8 mouse cellular contexts compared by ENCODE assay signal in the genomic region with DNA sequence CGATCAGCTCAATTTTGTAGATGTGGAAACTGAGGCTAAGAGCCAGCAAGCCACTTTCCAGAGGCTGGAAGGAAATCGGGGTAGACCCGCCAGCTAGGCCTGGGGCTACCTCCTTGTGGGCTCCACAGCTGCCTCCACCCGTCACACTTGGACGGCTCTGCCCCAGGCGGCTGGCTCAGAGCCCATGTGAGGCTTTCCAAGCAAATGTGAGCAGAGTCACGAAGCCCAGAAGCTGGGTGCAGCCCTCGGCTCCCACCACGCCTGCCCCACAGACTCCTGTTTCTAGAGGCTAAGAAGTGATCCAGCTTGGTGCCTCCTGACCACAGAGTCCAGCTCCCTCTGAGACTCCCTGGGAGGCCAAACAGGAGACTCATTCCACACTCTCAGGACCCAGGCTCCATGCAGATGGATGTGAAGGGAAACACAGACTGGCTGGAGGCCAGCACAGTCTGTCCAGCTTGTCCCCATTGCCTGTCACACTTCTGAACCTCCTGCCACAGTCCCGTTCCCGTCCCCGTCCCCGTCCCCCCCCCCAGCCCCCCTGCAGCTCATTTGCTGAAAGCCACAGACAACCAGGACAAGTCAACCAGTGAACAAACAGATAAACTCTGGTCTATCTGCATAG. TPM values are rescaled to one million over a fixed set of nuclear protein-coding genes. Genes with fewer than 3 reads are reported as not detected.
DNase-seq lines count a peak whose midpoint lies in the region; ATAC-seq and TF ChIP-seq lines count a peak whose summit lies in the region.

No protein-coding gene starts in this region.

- H3K27me3 ChIP-seq in hindbrain, embryonic 14.5 days (ENCODE audit: control insufficient read depth, insufficient read depth, low read length) = peaks cover 8% of the 10 kb centered on the region; the same call in 1 of the 2 replicates
- H3K27me3 ChIP-seq in limb, embryonic 13.5 days = no peaks in the 10 kb centered on the region
- no peaks in the 10 kb centered on the region for H3K27me3 ChIP-seq in myocyte (ENCODE audit: control insufficient read depth, insufficient read depth, insufficient read length)

- ATAC-seq in hindbrain, embryonic 14.5 days (ENCODE audit: low FRiP score) = peak; percentile 63; the same call in 1 of the 2 replicates
- ATAC-seq in limb, embryonic 13.5 days (ENCODE audit: low FRiP score, low read depth) = peak; percentile 68

- H3ac ChIP-seq in myocyte (ENCODE audit: control insufficient read depth, insufficient read length) = no peak overlapping the region

- no peaks in the 10 kb centered on the region for H3K9me3 ChIP-seq in hindbrain, embryonic 14.5 days (ENCODE audit: control insufficient read depth, low read length)
- no peaks in the 10 kb centered on the region for H3K9me3 ChIP-seq in limb, embryonic 13.5 days

- no peak overlapping the region; the same call in 1 of the 2 replicates for H3K4me2 ChIP-seq in hindbrain, embryonic 14.5 days (replicated peaks)
- H3K4me2 ChIP-seq in limb, embryonic 13.5 days (replicated peaks) = peak overlapping the region; percentile 33
- peak overlapping the region; percentile 90 for H3K4me2 ChIP-seq in myocyte (ENCODE audit: low read depth)

- peaks cover 81% of the 10 kb centered on the region for H3K79me2 ChIP-seq in myocyte (ENCODE audit: control insufficient read depth, insufficient read depth)

- no peaks in the 10 kb centered on the region for H3K36me3 ChIP-seq in hindbrain, embryonic 14.5 days (replicated peaks; ENCODE audit: control insufficient read depth, insufficient read depth)
- no peaks in the 10 kb centered on the region for H3K36me3 ChIP-seq in limb, embryonic 13.5 days
- no peaks in the 10 kb centered on the region for H3K36me3 ChIP-seq in myocyte (ENCODE audit: control insufficient read depth, insufficient read depth)

- H3K9ac ChIP-seq in hindbrain, embryonic 14.5 days = no peak overlapping the region
- H3K9ac ChIP-seq in limb, embryonic 13.5 days = peak overlapping the region; percentile 26

- 30% methylated on average over 13 of the region's 13 CpGs for WGBS in hindbrain, embryonic 14.5 days
- 42% methylated on average over 13 of the region's 13 CpGs for WGBS in limb, embryonic 13.5 days

- H3K4me3 ChIP-seq in hindbrain, embryonic 14.5 days (replicated peaks; ENCODE audit: low read length) = no peak overlapping the region
- H3K4me3 ChIP-seq in limb, embryonic 13.5 days = no peak overlapping the region
- H3K4me3 ChIP-seq in myocyte = no peak overlapping the region

- peak; percentile 8 for DNase-seq in embryo, embryonic 11 days
- DNase-seq in embryo, embryonic 10.5 days (ENCODE audit: low spot score) = no peak
- DNase-seq in adrenal gland, postnatal 36 days = peak; percentile 89 to 90
- peak; percentile 86 to 91 for DNase-seq in gastrocnemius, adult 8-10 months (ENCODE audit: low spot score in 2 of 2)
- peak; percentile 66 for DNase-seq in hindbrain, embryonic 14.5 days (ENCODE audit: low spot score)
- DNase-seq in thymus, postnatal 4 days = no peak

- peaks cover 25% of the 10 kb centered on the region for H3K4me1 ChIP-seq in hindbrain, embryonic 14.5 days (replicated peaks; ENCODE audit: control insufficient read depth, insufficient read depth, low read length)
- H3K4me1 ChIP-seq in limb, embryonic 13.5 days = peaks cover 58% of the 10 kb centered on the region

- peak overlapping the region; percentile 59 for H3K27ac ChIP-seq in hindbrain, embryonic 14.5 days
- H3K27ac ChIP-seq in limb, embryonic 13.5 days = peak overlapping the region; percentile 56

- no peak for TF ChIP-seq POLR2A in myocyte (IDR thresholded peaks at IDR 0.05; ENCODE audit: insufficient read length, low read depth)

TF ChIP-seq in myocyte, 11 proteins besides CTCF, POLR2A, EP300 and RAD21:
- TF ChIP-seq USF1 (IDR thresholded peaks at IDR 0.05; ENCODE audit: low read depth) = no peak
- peak; percentile 52 for TF ChIP-seq TCF12 (IDR thresholded peaks at IDR 0.05; ENCODE audit: insufficient read depth, poor library complexity, severe bottlenecking)
- TF ChIP-seq TCF3 (IDR thresholded peaks at IDR 0.05; ENCODE audit: insufficient read length, low read depth) = peak; percentile 87
- peak; percentile 40 to 85 (median 42) for TF ChIP-seq MYOG (IDR thresholded peaks at IDR 0.05; ENCODE audit: control insufficient read depth in 1 of 3, insufficient read depth in 1 of 3, insufficient read length in 2 of 3, low read depth in 2 of 3)
- no peak for TF ChIP-seq REST (IDR thresholded peaks at IDR 0.05; ENCODE audit: insufficient read depth, insufficient read length)
- peak; percentile 59 to 99 (median 98) for TF ChIP-seq MYOD1 (IDR thresholded peaks at IDR 0.05; ENCODE audit: control insufficient read depth in 1 of 3, insufficient read length in 2 of 3, low read depth in 2 of 3)
TF ChIP-seq in myocyte: peak in this region for 4.

RNA-seq across cellular contexts. Expression of gene Lrp5, which starts 4.9 kb away (rescaled TPM):
- 100 to 1,000 TPM in 1 of 2 experiments, 10 to 100 TPM in 1; 95.6 to 154 TPM for total RNA-seq in adrenal gland, postnatal 36 days (2021)
- total RNA-seq in gastrocnemius, adult 8-10 months (2022) = 10 to 100 TPM; 18.5 to 23.0 (median 19.6) TPM
- 1.4 and 1.8 TPM in 2 replicates for polyA plus RNA-seq in hindbrain, embryonic 14.5 days (2014; fragmentation: Nextera tagmentation; extraction: Ambion mirVana)
- 7.1 and 7.7 TPM in 2 replicates for polyA plus RNA-seq in limb, embryonic 13.5 days (2015; fragmentation: Nextera tagmentation; extraction: Ambion mirVana)
- 42.5 TPM for polyA plus RNA-seq in myocyte (2012; fragmentation: generic; extraction: Trizol)

RNA-seq across cellular contexts. Expression of gene 1810055G02Rik, which starts 26.7 kb away (rescaled TPM):
- 10 to 100 TPM; 28.1 to 43.2 TPM for total RNA-seq in adrenal gland, postnatal 36 days (2021)
- 1 to 10 TPM; 6.4 to 9.8 (median 7.9) TPM for total RNA-seq in gastrocnemius, adult 8-10 months (2022)
- polyA plus RNA-seq in hindbrain, embryonic 14.5 days (2014; fragmentation: Nextera tagmentation; extraction: Ambion mirVana) = 34.0 and 38.1 TPM in 2 replicates
- polyA plus RNA-seq in limb, embryonic 13.5 days (2015; fragmentation: Nextera tagmentation; extraction: Ambion mirVana) = 50.3 and 54.4 TPM in 2 replicates
- 51.1 TPM for polyA plus RNA-seq in myocyte (2012; fragmentation: generic; extraction: Trizol)

Comparison
In these comparisons a context has a peak if more than half of its experiments do, and no peak if none do; other contexts are left out.
1. DNase-seq: peak in embryo, embryonic 11 days (single experiment), adrenal gland, postnatal 36 days (2 of 2), gastrocnemius, adult 8-10 months (2 of 2) and hindbrain, embryonic 14.5 days (single experiment); none in embryo, embryonic 10.5 days (single experiment) and thymus, postnatal 4 days (single experiment).